Mouse (Mus musculus) layer of hippocampus, postnatal 25 days (tissue): ENCODE data around the gene Hsf3. TPM values are rescaled to one million over a fixed set of nuclear protein-coding genes. Genes with fewer than 3 reads are reported as not detected.
"Not testable (repeated sequence)": the region's sequence is repeated elsewhere in the genome, so short reads cannot be mapped to it uniquely, and the experiment has no call there.

Source experiments
- DNase-seq, 2 experiments: peaks; one replicate each; pipeline ENCODE4 v3.0.0; 2022; ENCODE audit warnings: mixed read lengths in 2 of 2, low spot score in 1 of 2; ENCODE audit errors: extremely low spot score in 1 of 2
- total RNA-seq, 2 experiments: library from RNA; stranded (reverse); gene quantifications; 2 replicates each; pipeline ENCODE4 v1.2.3; 2021

Gene Hsf3
- under 1 TPM in 1 of 2 experiments, not detected in 1; 0.23 TPM for total RNA-seq

GRCm38 (mm10) chrX:96456201-96456963 lies at the start of gene Hsf3:
Gene Hsf3 (minus strand): TSS chrX:96456294.
- no peak for DNase-seq

- DNase-seq = no peak
Measured at GRCm38 (mm10) chrX:96501580-96501979, 45.5 kb upstream of the Hsf3 start.

- no peak for DNase-seq
Measured at GRCm38 (mm10) chrX:96455149-96455548, 945 bp downstream of the Hsf3 start, which contains the start of gene Heph. Gene Heph (plus strand): TSS chrX:96455359.

- no peak for DNase-seq
Measured at GRCm38 (mm10) chrX:96419383-96419782, 36.7 kb downstream of the Hsf3 start.

- DNase-seq = no peak
Measured at GRCm38 (mm10) chrX:96417733-96418132, 38.4 kb downstream of the Hsf3 start.

- DNase-seq = no peak
Measured at GRCm38 (mm10) chrX:96416970-96417369, 39.1 kb downstream of the Hsf3 start.

GRCm38 (mm10) chrX:96415351-96415750 lies 40.7 kb downstream of the Hsf3 start:
- DNase-seq = not testable (repeated sequence)

GRCm38 (mm10) chrX:96339108-96339507 lies 117.0 kb downstream of the Hsf3 start:
- DNase-seq = no peak

- peak in 1 of 2 experiments; percentile 3 for DNase-seq
Measured at GRCm38 (mm10) chrX:96329764-96330163, 126.3 kb downstream of the Hsf3 start.

GRCm38 (mm10) chrX:96293338-96293737 lies 162.8 kb downstream of the Hsf3 start, which contains the start of gene Vsig4:
Gene Vsig4 (minus strand): TSS chrX:96293438.
- no peak for DNase-seq

GRCm38 (mm10) chrX:96256509-96256908 lies 199.6 kb downstream of the Hsf3 start:
- DNase-seq = no peak

Other genes starting within 250 kb of the Hsf3 start
- gene Vsig4, start 162.9 kb downstream of the Hsf3 start, total RNA-seq = not detected
- gene Heph, start 935 bp downstream of the Hsf3 start, total RNA-seq = 1 to 10 TPM; 5.2 to 6.1 TPM